Mouse (Mus musculus): ENCODE measurements at regions not wholly inside any gene's neighbourhood (a gene's known extent, or its start where the extent isn't known, plus 50 kb on each side); places are given as distances from the start of the nearest gene placed in this dataset.

GRCm38 (mm10) chr9:41229225-41229582 lies 67.7 kb upstream of the Ubash3b start:
- Histone ChIP-seq H3K4me3 (replicated peaks; ENCODE audit: extremely low read depth, low read depth, low read length) (peak overlapping the region; percentile 76), H3K4me1 (ENCODE audit: control insufficient read depth, insufficient read depth, low read length) (0 out of 2 replicates have a peak, but pooled peaks cover 4% of the 10 kb centered on the region)
- no peak for DNase-seq
- WGBS, result 29% methylated on average over 5 of the region's 5 CpGs
- TF ChIP-seq POLR2A (IDR thresholded peaks at IDR 0.05; ENCODE audit: borderline replicate concordance, extremely low read depth, low read depth, low read length) (no peak), CTCF (IDR thresholded peaks at IDR 0.05; ENCODE audit: insufficient read depth, low read length) (no peak)

DNA sequence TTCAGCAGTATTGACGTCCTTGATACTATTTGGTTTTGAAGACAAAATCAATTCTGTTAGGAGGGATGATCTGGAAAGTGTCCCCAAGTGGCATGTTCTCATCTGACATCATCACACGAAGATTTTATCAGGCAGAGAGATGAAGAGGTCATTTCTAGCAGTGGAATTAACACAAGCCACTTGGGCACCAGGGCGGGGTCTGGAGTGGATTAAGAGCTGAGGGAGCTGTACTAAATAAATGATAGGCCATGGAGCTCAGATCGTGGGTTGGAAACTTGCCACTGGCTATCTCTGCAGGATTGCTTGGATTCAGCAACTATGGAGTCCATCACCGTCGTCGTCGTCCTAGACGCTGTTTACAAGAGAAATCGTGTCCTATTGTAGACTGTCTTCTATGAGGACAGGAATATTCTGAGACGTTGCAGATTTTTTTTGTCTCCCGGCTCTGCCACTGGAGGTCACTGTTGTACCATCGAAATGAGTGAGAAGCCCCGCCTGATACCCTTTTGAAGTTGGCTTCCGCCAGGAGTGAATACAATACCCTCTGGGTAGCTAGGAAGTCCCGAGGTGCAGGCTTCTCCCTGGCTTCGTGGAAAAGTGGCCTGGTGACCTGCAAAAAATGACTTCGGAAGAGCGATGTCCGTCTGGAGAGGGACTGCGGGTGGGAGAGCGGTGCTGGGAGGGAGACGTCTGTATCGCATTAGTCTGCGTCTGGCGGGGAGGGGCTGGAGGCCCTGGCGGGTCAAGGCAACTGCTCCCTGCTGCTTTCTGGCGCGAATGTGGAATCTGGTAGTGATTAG lies 67.1 kb upstream of the Ubash3b start:
- H3K4me1 ChIP-seq (ENCODE audit: control insufficient read depth, insufficient read depth, low read length), result 0 out of 2 replicates have a peak, but pooled peaks cover 4% of the 10 kb centered on the region
- peak overlapping the region; percentile 76 for H3K4me3 ChIP-seq (replicated peaks; ENCODE audit: extremely low read depth, low read depth, low read length)
- WGBS, result 7% methylated on average over 29 of the region's 29 CpGs
- TF ChIP-seq CTCF (IDR thresholded peaks at IDR 0.05; ENCODE audit: insufficient read depth, low read length) (peak; percentile 53), POLR2A (IDR thresholded peaks at IDR 0.05; ENCODE audit: borderline replicate concordance, extremely low read depth, low read depth, low read length) (peak; percentile 62; the same call in 1 of the 2 replicates)
- DNase-seq, result peak; percentile 88

GRCm38 (mm10) chr9:41223406-41223805 lies 61.9 kb upstream of the Ubash3b start:
- Histone ChIP-seq H3K4me3 (replicated peaks; ENCODE audit: extremely low read depth, low read depth, low read length) (no peak overlapping the region), H3K4me1 (ENCODE audit: control insufficient read depth, insufficient read depth, low read length) (no peaks in the 10 kb centered on the region)
- no peak for DNase-seq
- WGBS, result 45% methylated on average over 11 of the region's 11 CpGs
- TF ChIP-seq POLR2A (IDR thresholded peaks at IDR 0.05; ENCODE audit: borderline replicate concordance, extremely low read depth, low read depth, low read length) (no peak), CTCF (IDR thresholded peaks at IDR 0.05; ENCODE audit: insufficient read depth, low read length) (no peak)

- TF ChIP-seq POLR2A (IDR thresholded peaks at IDR 0.05; ENCODE audit: borderline replicate concordance, extremely low read depth, low read depth, low read length) (no peak), CTCF (IDR thresholded peaks at IDR 0.05; ENCODE audit: insufficient read depth, low read length) (no peak)
- Histone ChIP-seq H3K4me3 (replicated peaks; ENCODE audit: extremely low read depth, low read depth, low read length) (no peak overlapping the region), H3K4me1 (ENCODE audit: control insufficient read depth, insufficient read depth, low read length) (no peaks in the 10 kb centered on the region)
- 76% methylated on average over 16 of the region's 16 CpGs for WGBS
- no peak for DNase-seq
These were observed 61.0 kb upstream of the Ubash3b start for GRCm38 (mm10) chr9:41222346-41223015.

DNA sequence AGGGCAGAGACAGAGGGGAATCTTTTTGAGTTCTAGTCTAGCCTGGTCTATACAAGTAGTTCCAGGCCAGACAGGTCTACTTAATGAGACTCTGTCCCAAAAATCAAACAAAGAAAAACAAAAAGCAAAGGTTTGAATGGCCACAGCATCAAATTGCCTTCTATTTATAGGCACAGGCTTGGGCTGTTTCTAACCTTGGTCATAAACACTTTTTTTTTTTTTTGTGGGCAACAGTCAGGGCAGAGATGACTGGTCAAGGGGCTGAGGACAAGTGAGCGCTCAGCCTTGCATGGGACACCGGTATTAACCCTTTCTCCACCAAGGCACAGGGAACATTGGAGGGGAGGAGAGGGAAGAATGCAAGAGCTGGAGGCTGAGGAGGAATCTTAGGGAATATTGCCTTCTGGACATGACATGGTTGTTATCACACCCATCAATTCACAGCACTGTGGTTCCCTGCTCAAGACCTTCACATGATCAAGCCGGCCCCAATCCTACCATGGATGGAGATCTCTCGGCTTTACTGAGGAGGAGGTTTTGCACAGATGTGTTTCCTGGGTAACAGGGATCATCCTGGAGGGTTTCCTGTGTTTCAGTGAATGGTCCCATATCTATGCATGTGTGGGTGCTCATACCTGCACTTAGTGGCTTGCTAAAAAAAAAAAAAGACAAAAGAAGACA lies 59.8 kb upstream of the Ubash3b start:
- WGBS, result 67% methylated on average over 4 of the region's 4 CpGs
- TF ChIP-seq POLR2A (IDR thresholded peaks at IDR 0.05; ENCODE audit: borderline replicate concordance, extremely low read depth, low read depth, low read length), result no peak
- TF ChIP-seq CTCF (IDR thresholded peaks at IDR 0.05; ENCODE audit: insufficient read depth, low read length), result no peak
- H3K4me3 ChIP-seq (replicated peaks; ENCODE audit: extremely low read depth, low read depth, low read length), result no peak overlapping the region
- no peak for DNase-seq
- no peaks in the 10 kb centered on the region for H3K4me1 ChIP-seq (ENCODE audit: control insufficient read depth, insufficient read depth, low read length)

GRCm38 (mm10) chr9:41220105-41220669 lies 58.7 kb upstream of the Ubash3b start:
- no peak for DNase-seq
- H3K4me1 ChIP-seq (ENCODE audit: control insufficient read depth, insufficient read depth, low read length), result no peaks in the 10 kb centered on the region
- no peak overlapping the region for H3K4me3 ChIP-seq (replicated peaks; ENCODE audit: extremely low read depth, low read depth, low read length)
- WGBS, result 62% methylated on average over 3 of the region's 3 CpGs
- TF ChIP-seq POLR2A (IDR thresholded peaks at IDR 0.05; ENCODE audit: borderline replicate concordance, extremely low read depth, low read depth, low read length), result no peak
- no peak for TF ChIP-seq CTCF (IDR thresholded peaks at IDR 0.05; ENCODE audit: insufficient read depth, low read length)

DNA sequence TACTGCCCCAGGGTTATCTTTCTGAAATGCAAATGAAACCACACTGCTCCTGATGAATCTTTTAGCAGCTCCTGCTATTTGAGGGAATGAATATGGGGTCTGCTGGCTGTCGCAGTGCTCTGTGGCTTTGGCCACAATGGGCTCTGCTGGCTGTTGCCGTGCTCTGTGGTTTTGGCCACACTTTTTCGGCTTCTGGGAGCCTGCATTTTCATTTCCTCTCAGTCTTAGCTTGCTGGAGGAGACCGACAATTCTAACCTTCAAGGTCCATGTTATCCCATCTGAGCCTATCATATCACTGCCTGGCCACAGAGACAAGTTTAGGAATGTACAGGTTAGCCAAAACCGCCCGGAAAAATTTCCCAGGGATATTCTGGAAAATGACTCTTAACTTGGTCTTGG lies 57.2 kb upstream of the Ubash3b start:
- WGBS, result 88% methylated on average over 6 of the region's 6 CpGs
- no peak for DNase-seq
- H3K4me3 ChIP-seq (replicated peaks; ENCODE audit: extremely low read depth, low read depth, low read length), result no peak overlapping the region
- no peaks in the 10 kb centered on the region for H3K4me1 ChIP-seq (ENCODE audit: control insufficient read depth, insufficient read depth, low read length)
- TF ChIP-seq CTCF (IDR thresholded peaks at IDR 0.05; ENCODE audit: insufficient read depth, low read length) (no peak), POLR2A (IDR thresholded peaks at IDR 0.05; ENCODE audit: borderline replicate concordance, extremely low read depth, low read depth, low read length) (no peak)

GRCm38 (mm10) chr9:41216248-41216647 lies 54.8 kb upstream of the Ubash3b start:
- no peak for TF ChIP-seq CTCF (IDR thresholded peaks at IDR 0.05; ENCODE audit: insufficient read depth, low read length)
- TF ChIP-seq POLR2A (IDR thresholded peaks at IDR 0.05; ENCODE audit: borderline replicate concordance, extremely low read depth, low read depth, low read length), result no peak
- WGBS, result 65% methylated on average over 3 of the region's 3 CpGs
- no peak overlapping the region for H3K4me3 ChIP-seq (replicated peaks; ENCODE audit: extremely low read depth, low read depth, low read length)
- DNase-seq, result no peak
- H3K4me1 ChIP-seq (ENCODE audit: control insufficient read depth, insufficient read depth, low read length), result no peaks in the 10 kb centered on the region; the same call in 1 of the 2 replicates

GRCm38 (mm10) chr9:41215026-41215425 lies 53.5 kb upstream of the Ubash3b start:
- no peaks in the 10 kb centered on the region; the same call in 1 of the 2 replicates for H3K4me1 ChIP-seq (ENCODE audit: control insufficient read depth, insufficient read depth, low read length)
- H3K4me3 ChIP-seq (replicated peaks; ENCODE audit: extremely low read depth, low read depth, low read length), result no peak overlapping the region
- TF ChIP-seq POLR2A (IDR thresholded peaks at IDR 0.05; ENCODE audit: borderline replicate concordance, extremely low read depth, low read depth, low read length), result no peak
- TF ChIP-seq CTCF (IDR thresholded peaks at IDR 0.05; ENCODE audit: insufficient read depth, low read length), result no peak
- DNase-seq, result no peak
- WGBS, result 84% methylated on average over 5 of the region's 5 CpGs
